Comparison of ENCODE assay signal across 8 mouse cellular contexts in the genomic region with DNA sequence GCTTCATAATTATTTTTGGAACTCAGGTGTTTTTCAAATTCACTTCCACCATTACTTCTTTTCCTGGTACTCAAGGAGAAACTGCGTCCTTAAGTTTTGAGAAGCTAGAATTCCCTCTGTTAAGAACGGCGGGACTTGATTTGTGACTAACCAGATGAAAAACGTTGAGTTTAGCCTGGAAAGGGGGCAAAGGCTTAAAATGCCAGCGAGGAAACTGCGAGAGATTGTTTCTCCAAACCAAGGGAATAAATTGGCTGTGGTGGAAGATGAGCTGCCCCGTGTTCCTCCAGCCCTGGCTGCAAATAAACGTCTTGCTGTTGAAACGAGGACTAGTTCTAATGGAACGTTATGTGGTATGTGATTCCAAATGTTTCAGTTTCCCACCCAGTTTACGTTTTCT. TPM values are rescaled to one million over a fixed set of nuclear protein-coding genes. Genes with fewer than 3 reads are reported as not detected.
DNase-seq lines count a peak whose midpoint lies in the region; ATAC-seq and TF ChIP-seq lines count a peak whose summit lies in the region.

No protein-coding gene starts in this region.

- no peak overlapping the region for H3K27ac ChIP-seq in liver, adult 2 months (replicated peaks; ENCODE audit: insufficient read depth, low read depth, low read length)
- no peak overlapping the region for H3K27ac ChIP-seq in cortical plate, adult 2 months (ENCODE audit: insufficient read depth, low read length)
- H3K27ac ChIP-seq in intestine, embryonic 14.5 days (ENCODE audit: low read depth) = no peak overlapping the region
- H3K27ac ChIP-seq in neural tube, embryonic 13.5 days (replicated peaks) = no peak overlapping the region

- intact Hi-C loops in gastrocnemius, postnatal 36 days (cut with DNase I) = loop anchor here (2.0 kb wide), 1 partner anchor 169 kb away; no protein-coding TSS in a partner anchor

- peaks cover 7% of the 10 kb centered on the region for H3K4me1 ChIP-seq in liver, adult 2 months (ENCODE audit: control insufficient read depth, insufficient read depth, low read length)
- peaks cover 2% of the 10 kb centered on the region; the same call in 1 of the 2 replicates for H3K4me1 ChIP-seq in cortical plate, adult 2 months (ENCODE audit: control insufficient read depth, insufficient read depth, low read length)
- peaks cover 8% of the 10 kb centered on the region for H3K4me1 ChIP-seq in intestine, embryonic 14.5 days (replicated peaks; ENCODE audit: control insufficient read depth, insufficient read depth, low read length)
- H3K4me1 ChIP-seq in neural tube, embryonic 13.5 days (replicated peaks) = peaks cover 42% of the 10 kb centered on the region

- TF ChIP-seq POLR2A in liver, adult 2 months (IDR thresholded peaks at IDR 0.05; ENCODE audit: extremely low read depth, insufficient read depth, low read length) = no peak
- no peak for TF ChIP-seq POLR2A in cortical plate, adult 2 months (IDR thresholded peaks at IDR 0.05; ENCODE audit: extremely low read depth, insufficient read depth, low read length)

- no peak for ATAC-seq in intestine, embryonic 14.5 days (replicated peaks; ENCODE audit: low FRiP score, low TSS enrichment, low read depth)
- no peak for ATAC-seq in neural tube, embryonic 13.5 days (ENCODE audit: low read depth)
- no peak for ATAC-seq in cerebellum, adult (ENCODE audit: insufficient number of reproducible peaks, low FRiP score, low TSS enrichment)

- no peak for DNase-seq in liver, adult 2 months (ENCODE audit: extremely low read depth, low read depth, low spot score)
- DNase-seq in liver = no peak
- DNase-seq in intestine, embryonic 14.5 days (ENCODE audit: low spot score) = no peak
- no peak for DNase-seq in retina, postnatal 1 day
- DNase-seq in gastrocnemius, postnatal 36 days = no peak

- H3K9ac ChIP-seq in liver, adult 2 months (ENCODE audit: low read depth, low read length) = peak overlapping the region; percentile 41; the same call in 1 of the 2 replicates
- H3K9ac ChIP-seq in intestine, embryonic 14.5 days (ENCODE audit: low read length) = peak overlapping the region; percentile 77
- peak overlapping the region; percentile 93 for H3K9ac ChIP-seq in neural tube, embryonic 13.5 days

- WGBS in liver, adult 2 months = 3% methylated on average over 11 of the region's 11 CpGs
- 5% methylated on average over 11 of the region's 11 CpGs for WGBS in intestine, embryonic 14.5 days
- 8% methylated on average over 11 of the region's 11 CpGs for WGBS in neural tube, embryonic 13.5 days

- H3K4me3 ChIP-seq in liver, adult 2 months (ENCODE audit: insufficient read depth, low read depth, low read length) = peak overlapping the region; percentile 1; the same call in 1 of the 2 replicates
- H3K4me3 ChIP-seq in cortical plate, adult 2 months (ENCODE audit: insufficient read depth, low read length) = peak overlapping the region; percentile 11; the same call in 1 of the 2 replicates
- H3K4me3 ChIP-seq in intestine, embryonic 14.5 days (ENCODE audit: low read depth, low read length) = peak overlapping the region; percentile 93
- H3K4me3 ChIP-seq in neural tube, embryonic 13.5 days = peak overlapping the region; percentile 98

- peak overlapping the region; percentile 86 for H3K4me2 ChIP-seq in intestine, embryonic 14.5 days (ENCODE audit: low read length)
- peak overlapping the region; percentile 75 for H3K4me2 ChIP-seq in neural tube, embryonic 13.5 days

- peaks cover 7% of the 10 kb centered on the region for H3K79me2 ChIP-seq in liver, adult 2 months (ENCODE audit: control insufficient read depth, insufficient read depth, low read length)

- TF ChIP-seq CTCF in liver, adult 2 months (IDR thresholded peaks at IDR 0.05; ENCODE audit: low read depth, low read length) = no peak
- no peak for TF ChIP-seq CTCF in cortical plate, adult 2 months (IDR thresholded peaks at IDR 0.05; ENCODE audit: extremely low read depth, insufficient read depth, low read length)

- no peaks in the 10 kb centered on the region for H3K27me3 ChIP-seq in liver, adult 2 months (ENCODE audit: control insufficient read depth, insufficient read depth, low read length)
- H3K27me3 ChIP-seq in intestine, embryonic 14.5 days (replicated peaks; ENCODE audit: control insufficient read depth, insufficient read depth, low read length) = no peaks in the 10 kb centered on the region
- no peaks in the 10 kb centered on the region for H3K27me3 ChIP-seq in neural tube, embryonic 13.5 days

- H3K9me3 ChIP-seq in intestine, embryonic 14.5 days (ENCODE audit: control insufficient read depth, low read length) = no peaks in the 10 kb centered on the region
- no peaks in the 10 kb centered on the region for H3K9me3 ChIP-seq in neural tube, embryonic 13.5 days

- peaks cover 9% of the 10 kb centered on the region for H3K36me3 ChIP-seq in liver, adult 2 months (ENCODE audit: control insufficient read depth, insufficient read depth, low read length)
- peaks cover 38% of the 10 kb centered on the region for H3K36me3 ChIP-seq in intestine, embryonic 14.5 days (ENCODE audit: control insufficient read depth, insufficient read depth, low read length)
- peaks cover 27% of the 10 kb centered on the region for H3K36me3 ChIP-seq in neural tube, embryonic 13.5 days

RNA-seq across cellular contexts. Expression of gene 2700049A03Rik, which starts 1.0 kb away (rescaled TPM):
- total RNA-seq in liver, adult 2 months (2014; rRNA removed) = 3.4 and 3.5 TPM in 2 replicates
- polyA plus RNA-seq in liver, adult 2 months (2012; rRNA removed) = 0.56 and 0.93 TPM in 2 replicates
- 5.3 and 5.5 TPM in 2 replicates for polyA plus RNA-seq in cortical plate, adult 2 months (2012; rRNA removed)
- polyA plus RNA-seq in intestine, embryonic 14.5 days (2014; fragmentation: Nextera tagmentation; extraction: Ambion mirVana) = 13.2 and 15.6 TPM in 2 replicates
- polyA plus RNA-seq in neural tube, embryonic 13.5 days (2015; fragmentation: Nextera tagmentation; extraction: Ambion mirVana) = 11.7 and 13.6 TPM in 2 replicates
- 1 to 10 TPM; 3.1 to 3.5 TPM for total RNA-seq in gastrocnemius, postnatal 36 days (2021)

RNA-seq across cellular contexts. Expression of gene Timm9, which starts 1.2 kb away (rescaled TPM):
- total RNA-seq in liver, adult 2 months (2014; rRNA removed) = 27.3 and 27.8 TPM in 2 replicates
- 9.9 and 12.0 TPM in 2 replicates for polyA plus RNA-seq in liver, adult 2 months (2012; rRNA removed)
- 78.9 and 85.0 TPM in 2 replicates for polyA plus RNA-seq in cortical plate, adult 2 months (2012; rRNA removed)
- 99.8 and 108 TPM in 2 replicates for polyA plus RNA-seq in intestine, embryonic 14.5 days (2014; fragmentation: Nextera tagmentation; extraction: Ambion mirVana)
- 103 and 108 TPM in 2 replicates for polyA plus RNA-seq in neural tube, embryonic 13.5 days (2015; fragmentation: Nextera tagmentation; extraction: Ambion mirVana)
- total RNA-seq in gastrocnemius, postnatal 36 days (2021) = 10 to 100 TPM; 21.0 to 26.9 TPM

RNA-seq across cellular contexts. Expression of gene Tomm20l, which starts 26.5 kb away (rescaled TPM):
- not detected in 2 replicates for total RNA-seq in liver, adult 2 months (2014; rRNA removed)
- not detected in 2 replicates for polyA plus RNA-seq in liver, adult 2 months (2012; rRNA removed)
- polyA plus RNA-seq in cortical plate, adult 2 months (2012; rRNA removed) = not detected in 2 replicates
- polyA plus RNA-seq in intestine, embryonic 14.5 days (2014; fragmentation: Nextera tagmentation; extraction: Ambion mirVana) = not detected in 2 replicates
- polyA plus RNA-seq in neural tube, embryonic 13.5 days (2015; fragmentation: Nextera tagmentation; extraction: Ambion mirVana) = not detected in 2 replicates
- total RNA-seq in gastrocnemius, postnatal 36 days (2021) = not detected

Comparison
In these comparisons a context has a peak if more than half of its experiments do, and no peak if none do; other contexts are left out.
1. H3K4me3 ChIP-seq: peak in every context shown above with its lines; median percentile 98 in neural tube, embryonic 13.5 days; 93 in intestine, embryonic 14.5 days; 11 in cortical plate, adult 2 months; 1 in liver, adult 2 months.
2. H3K9ac ChIP-seq: peak in every context shown above with its lines; median percentile 93 in neural tube, embryonic 13.5 days; 77 in intestine, embryonic 14.5 days; 41 in liver, adult 2 months.